Mouse (Mus musculus) embryonic facial prominence, embryonic 10.5 days (tissue): ENCODE results near the gene Slc17a7. TPM values are rescaled to one million over a fixed set of nuclear protein-coding genes. Genes with fewer than 3 reads are reported as not detected.

Source experiments
- DNase-seq: peaks from one replicate; pipeline ENCODE4 v3.0.0-alpha.2; 2017; ENCODE audit warnings: low spot score
- H3K27ac ChIP-seq: fragments of 300-500 bp; sonication (generic); replicated peaks from 2 replicates; pipeline ENCODE4 v1.5.1; 2016; ENCODE audit warnings: mild to moderate bottlenecking
- H3K27me3 ChIP-seq: fragments of 300-500 bp; sonication (generic); replicated peaks from 2 replicates; pipeline ENCODE4 v1.6.1; 2016; ENCODE audit warnings: low read depth, mild to moderate bottlenecking; ENCODE audit not compliant: poor library complexity, severe bottlenecking
- H3K36me3 ChIP-seq: fragments of 300-500 bp; sonication (generic); replicated peaks from 2 replicates; pipeline ENCODE4 v1.6.1; 2016; ENCODE audit warnings: mild to moderate bottlenecking, moderate library complexity
- H3K4me1 ChIP-seq: fragments of 300-500 bp; sonication (generic); 2 replicates; pipeline ENCODE4 v1.6.1; 2016
- H3K4me3 ChIP-seq: fragments of 300-500 bp; sonication (generic); 2 replicates; pipeline ENCODE4 v1.5.1; 2016; ENCODE audit warnings: mild to moderate bottlenecking, moderate library complexity
- H3K9me3 ChIP-seq: fragments of 300-500 bp; sonication (generic); 2 replicates; pipeline ENCODE4 v1.6.1; 2016; ENCODE audit warnings: mild to moderate bottlenecking
- WGBS: fragments of 180-500 bp; shearing (Covaris S2); methylation state at CpG from one replicate; pipeline ENCODE4 v1.1.7; 2016; 5-methylcytosine and 5-hydroxymethylcytosine counted together
- polyA plus RNA-seq: library from polyadenylated mRNA; unstranded; fragments of >200 nt; fragmentation: Nextera tagmentation; extraction: Ambion mirVana; gene quantifications from 2 replicates; pipeline ENCODE4 v1.2.1, GENCODE M21; 2016

Slc17a7 gene
- polyA plus RNA-seq, 1 experiment from 2014 or later: 0.74 TPM

DNA sequence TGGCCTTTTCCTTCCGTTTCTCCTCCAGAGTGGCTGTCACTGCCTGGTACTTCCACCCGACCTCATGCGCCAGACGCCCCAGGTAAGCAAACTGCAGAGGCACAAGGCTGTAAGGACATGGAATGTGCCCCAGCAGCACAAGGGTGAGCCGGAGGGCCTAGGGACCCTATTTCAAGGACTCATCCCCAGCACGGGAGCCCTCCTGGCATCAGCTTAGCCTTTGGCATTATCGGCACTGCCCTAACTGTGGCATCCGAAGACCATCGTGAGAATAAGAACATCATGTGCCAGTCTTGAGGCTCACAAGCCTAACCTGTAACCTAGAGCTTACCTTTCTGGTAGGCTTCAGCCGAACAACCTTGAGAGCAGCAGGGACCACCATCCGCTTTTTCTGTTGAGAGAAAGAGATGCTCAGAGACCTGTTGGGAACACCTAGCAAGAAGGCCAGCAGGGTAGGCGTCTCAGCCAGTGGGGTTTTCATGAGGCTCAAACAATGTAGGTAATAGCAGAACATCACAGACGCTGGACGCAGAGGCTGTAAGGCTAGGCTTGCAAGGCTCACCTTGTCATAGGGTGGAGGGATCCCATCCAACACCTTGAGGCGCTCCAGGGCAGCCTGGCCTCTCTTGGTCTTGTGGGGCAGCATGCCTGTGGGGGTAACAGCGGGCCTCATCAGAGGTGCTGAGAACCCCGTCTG, 37.5 kb upstream of the Slc17a7 start:
- Histone ChIP-seq H3K36me3 (peaks cover 55% of the 10 kb centered on the region), H3K27ac (peak overlapping the region; percentile 100), H3K4me1 (peaks cover 64% of the 10 kb centered on the region), H3K9me3 (no peaks in the 10 kb centered on the region), H3K27me3 (no peaks in the 10 kb centered on the region), H3K4me3 (peak overlapping the region; percentile 88)
- 77% methylated on average over 17 of the region's 17 CpGs for WGBS
- no peak for DNase-seq

DNA sequence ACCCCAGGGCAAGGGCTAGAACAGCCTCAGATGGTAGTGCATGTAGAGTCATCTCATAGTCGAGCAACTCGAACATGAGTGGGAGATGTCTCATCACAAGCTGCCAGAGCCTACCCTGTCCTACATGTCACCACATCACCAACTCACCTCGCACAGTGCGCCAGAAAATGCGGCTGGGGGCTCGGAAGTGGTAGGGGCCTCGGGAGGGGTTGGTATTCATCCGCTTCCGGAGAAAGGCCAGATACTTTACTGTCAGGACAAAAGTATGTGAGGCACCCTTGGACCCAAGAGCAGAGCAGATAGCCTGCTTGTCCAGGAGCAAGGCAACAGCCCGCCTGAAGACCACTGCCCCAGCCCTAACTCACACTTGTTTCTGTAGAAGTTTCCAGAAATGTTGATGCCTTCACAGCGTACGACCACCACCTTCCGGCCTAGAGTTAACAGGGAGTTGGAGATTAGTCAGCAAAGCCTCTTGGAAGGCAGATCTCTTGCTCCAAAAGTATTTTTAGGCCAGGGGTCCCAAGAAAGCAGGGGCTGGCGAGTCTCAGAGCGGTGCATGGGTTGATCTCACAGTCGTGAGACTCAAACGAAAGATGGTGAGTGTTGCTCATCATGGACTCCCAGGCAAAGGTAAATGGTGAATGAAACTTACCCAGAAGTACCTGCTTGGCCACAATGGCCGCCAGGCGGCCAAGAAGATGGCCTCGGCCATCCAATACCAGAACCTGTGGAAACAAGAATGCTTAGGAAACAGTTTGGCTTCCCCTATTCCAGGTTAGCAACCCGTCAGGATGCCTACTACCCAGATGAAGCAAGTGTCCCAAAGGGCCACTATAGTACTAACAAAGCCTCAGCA, 36.7 kb upstream of the Slc17a7 start:
- Histone ChIP-seq H3K27ac (peak overlapping the region; percentile 100), H3K4me3 (peak overlapping the region; percentile 88), H3K27me3 (0 out of 2 replicates have a peak, but pooled peaks cover 2% of the 10 kb centered on the region), H3K9me3 (no peaks in the 10 kb centered on the region), H3K4me1 (peaks cover 57% of the 10 kb centered on the region), H3K36me3 (peaks cover 47% of the 10 kb centered on the region)
- DNase-seq: peak; percentile 49
- WGBS: 50% methylated on average over 21 of the region's 21 CpGs

DNA sequence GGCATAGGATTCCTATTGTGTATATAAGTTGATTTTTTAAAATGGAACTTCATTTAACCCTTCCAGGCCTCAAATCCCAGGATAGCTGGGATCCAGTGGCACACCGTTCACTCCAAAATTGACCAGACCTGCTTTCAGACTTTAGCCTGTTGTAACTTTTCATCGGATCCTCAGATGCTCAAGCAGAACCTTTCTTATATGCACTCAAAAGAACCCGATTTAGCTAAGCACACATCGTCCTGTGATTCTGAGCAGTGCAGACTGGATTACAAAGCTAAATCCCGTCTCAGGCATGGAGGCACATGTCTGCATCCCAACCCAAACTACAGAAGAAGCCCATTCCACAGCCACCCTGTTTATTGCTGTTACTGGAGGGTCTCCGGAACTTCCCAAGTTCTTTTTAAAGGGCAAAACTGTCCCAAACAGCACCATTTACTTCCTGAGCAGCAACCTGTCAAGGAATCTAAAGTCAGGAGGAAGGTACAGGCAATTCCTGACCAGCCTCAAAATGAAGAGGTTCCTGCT, 36.0 kb upstream of the Slc17a7 start:
- Histone ChIP-seq H3K36me3 (peaks cover 40% of the 10 kb centered on the region), H3K9me3 (no peaks in the 10 kb centered on the region), H3K4me1 (peaks cover 52% of the 10 kb centered on the region), H3K4me3 (peak overlapping the region; percentile 88), H3K27me3 (0 out of 2 replicates have a peak, but pooled peaks cover 4% of the 10 kb centered on the region), H3K27ac (peak overlapping the region; percentile 100)
- peak; percentile 30 for DNase-seq
- 2% methylated on average over 6 of the region's 6 CpGs for WGBS

DNA sequence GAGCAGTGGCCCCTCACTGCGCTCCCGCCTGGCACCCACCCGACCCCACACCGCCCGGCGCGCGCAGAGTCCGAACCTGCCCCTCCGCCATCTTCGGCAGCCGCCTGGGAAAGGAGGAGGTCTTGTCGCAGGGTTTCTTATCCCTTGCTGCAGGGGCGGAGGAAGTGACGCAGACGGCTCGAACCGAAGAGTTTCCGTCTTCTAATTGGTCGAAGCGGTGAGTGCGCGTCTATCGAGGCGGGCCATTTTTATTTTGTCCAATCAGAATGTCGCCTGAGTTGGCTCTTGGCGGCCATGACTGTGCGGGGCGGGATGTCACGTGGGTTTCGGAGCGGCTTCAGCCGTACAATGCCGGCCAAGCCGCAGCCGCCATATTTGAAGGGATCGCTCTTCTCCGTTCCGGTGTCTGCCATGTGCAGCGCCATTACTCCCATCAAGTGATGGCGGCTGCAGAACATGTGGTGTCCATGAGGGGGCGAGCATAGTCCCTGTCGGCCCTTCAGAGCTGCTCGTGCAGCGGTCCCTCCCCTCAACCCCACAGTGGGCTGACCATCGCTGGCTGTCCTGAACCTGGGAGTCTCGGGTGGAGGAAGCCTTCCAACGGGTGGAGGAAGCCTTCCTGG, 35.0 kb upstream of the Slc17a7 start, which contains the start of gene Rpl13a:
Gene Rpl13a, minus strand, starts transcription at position 138 of the 623 bp plus-strand sequence.
- 0 out of 2 replicates have a peak, but pooled peaks cover 4% of the 10 kb centered on the region for H3K27me3 ChIP-seq
- H3K4me1 ChIP-seq: peaks cover 48% of the 10 kb centered on the region
- H3K27ac ChIP-seq: peak within 1 kb of the TSS; percentile 100
- under 1% methylated on average over 48 of the region's 48 CpGs for WGBS
- H3K36me3 ChIP-seq: peaks cover 31% of the 10 kb centered on the region
- peak; percentile 98 for DNase-seq
- H3K4me3 ChIP-seq: peak within 1 kb of the TSS; percentile 88
- no peaks in the 10 kb centered on the region for H3K9me3 ChIP-seq

DNA sequence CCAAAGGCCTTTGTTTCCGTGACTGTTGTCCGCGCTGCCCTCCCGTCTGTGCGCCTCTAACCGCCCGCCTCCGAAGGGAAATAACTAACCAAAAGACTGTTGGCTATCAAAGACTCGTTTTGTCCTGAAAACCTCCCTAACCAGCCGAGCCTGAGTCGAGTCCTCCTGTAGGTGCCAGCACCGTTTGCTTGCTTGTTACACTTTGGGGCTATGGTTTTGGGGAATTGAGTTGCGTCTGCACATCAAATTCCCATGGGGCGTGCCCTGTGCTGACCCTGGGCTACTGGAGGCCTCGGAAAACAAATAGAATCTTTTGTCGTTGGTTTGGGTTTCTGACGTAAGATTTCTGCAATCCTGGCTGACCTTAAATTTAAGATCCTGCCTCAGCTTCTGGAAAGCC, 34.4 kb upstream of the Slc17a7 start:
- H3K9me3 ChIP-seq: no peaks in the 10 kb centered on the region
- H3K27me3 ChIP-seq: peaks cover 5% of the 10 kb centered on the region; the same call in 1 of the 2 replicates
- peaks cover 31% of the 10 kb centered on the region for H3K36me3 ChIP-seq
- peak overlapping the region; percentile 88 for H3K4me3 ChIP-seq
- peak overlapping the region; percentile 100 for H3K27ac ChIP-seq
- DNase-seq: peak; percentile 80
- peaks cover 53% of the 10 kb centered on the region for H3K4me1 ChIP-seq
- WGBS: under 1% methylated on average over 17 of the region's 17 CpGs

DNA sequence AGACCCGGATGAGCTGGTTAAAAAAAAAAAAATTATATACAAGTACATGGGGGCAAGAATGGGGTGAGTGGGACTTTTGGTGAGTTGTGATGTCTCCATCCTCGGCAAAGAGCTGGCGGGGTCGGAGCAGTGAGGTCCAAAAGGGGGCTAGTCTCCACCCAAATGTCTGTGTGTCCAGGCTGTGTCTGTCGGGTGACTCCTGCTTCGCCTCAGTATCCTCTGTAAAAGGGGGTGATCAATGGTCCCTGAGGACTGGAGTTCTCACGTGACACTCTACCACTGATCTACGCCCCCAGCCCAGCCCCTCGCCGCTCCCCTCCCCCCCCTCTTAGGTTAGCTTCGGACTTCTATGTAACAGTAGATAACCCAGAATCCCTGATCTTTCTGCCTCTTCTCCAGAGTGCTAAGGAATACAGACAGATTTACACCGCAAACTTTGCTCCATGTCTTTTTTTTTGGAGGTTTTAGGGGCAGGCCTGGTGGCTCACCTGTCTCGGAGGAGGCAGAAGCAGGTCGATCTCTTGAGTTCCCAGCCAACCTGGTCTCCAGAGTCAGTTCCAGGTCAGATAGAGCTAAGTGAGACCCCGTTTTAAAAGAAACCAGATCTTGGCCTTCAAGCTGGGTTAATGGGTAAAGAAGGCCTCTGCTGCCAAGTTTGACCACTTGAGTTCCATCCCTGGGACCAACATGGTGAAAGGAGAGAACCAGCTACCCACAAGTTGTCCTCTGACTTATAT, 33.8 kb upstream of the Slc17a7 start:
- DNase-seq: peak; percentile 36
- peak overlapping the region; percentile 100 for H3K27ac ChIP-seq
- H3K9me3 ChIP-seq: no peaks in the 10 kb centered on the region
- H3K4me1 ChIP-seq: peaks cover 53% of the 10 kb centered on the region
- H3K4me3 ChIP-seq: peak overlapping the region; percentile 88
- WGBS: 56% methylated on average over 15 of the region's 15 CpGs
- H3K27me3 ChIP-seq: peaks cover 12% of the 10 kb centered on the region
- H3K36me3 ChIP-seq: peaks cover 30% of the 10 kb centered on the region

DNA sequence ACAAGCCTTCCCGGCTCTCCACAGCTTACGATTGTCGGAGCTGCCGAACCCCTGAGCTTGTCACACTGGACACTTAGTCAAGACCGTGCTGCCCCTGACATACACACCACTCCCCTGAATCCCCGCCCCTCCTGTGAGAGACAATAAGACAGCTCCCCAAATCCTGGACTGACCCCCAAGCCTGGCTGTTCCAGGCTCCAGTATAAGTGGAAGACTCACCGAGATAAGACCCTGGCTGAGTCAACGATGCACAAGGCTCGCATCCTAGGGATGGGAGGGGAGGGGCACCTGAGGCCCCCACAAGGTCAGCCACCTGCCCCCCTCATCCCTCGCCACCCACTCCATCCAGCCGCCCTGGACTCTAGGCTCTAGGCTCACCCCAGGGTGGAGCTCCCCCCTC, 31.9 kb upstream of the Slc17a7 start:
- H3K36me3 ChIP-seq: peaks cover 11% of the 10 kb centered on the region
- no peaks in the 10 kb centered on the region for H3K9me3 ChIP-seq
- no peak for DNase-seq
- 82% methylated on average over 11 of the region's 11 CpGs for WGBS
- H3K27ac ChIP-seq: 0 out of 2 replicates have a peak overlapping the region, but pooled peaks have one; percentile 37
- H3K27me3 ChIP-seq: peaks cover 29% of the 10 kb centered on the region
- H3K4me1 ChIP-seq: peaks cover 42% of the 10 kb centered on the region
- H3K4me3 ChIP-seq: peak overlapping the region; percentile 28; the same call in 1 of the 2 replicates

DNA sequence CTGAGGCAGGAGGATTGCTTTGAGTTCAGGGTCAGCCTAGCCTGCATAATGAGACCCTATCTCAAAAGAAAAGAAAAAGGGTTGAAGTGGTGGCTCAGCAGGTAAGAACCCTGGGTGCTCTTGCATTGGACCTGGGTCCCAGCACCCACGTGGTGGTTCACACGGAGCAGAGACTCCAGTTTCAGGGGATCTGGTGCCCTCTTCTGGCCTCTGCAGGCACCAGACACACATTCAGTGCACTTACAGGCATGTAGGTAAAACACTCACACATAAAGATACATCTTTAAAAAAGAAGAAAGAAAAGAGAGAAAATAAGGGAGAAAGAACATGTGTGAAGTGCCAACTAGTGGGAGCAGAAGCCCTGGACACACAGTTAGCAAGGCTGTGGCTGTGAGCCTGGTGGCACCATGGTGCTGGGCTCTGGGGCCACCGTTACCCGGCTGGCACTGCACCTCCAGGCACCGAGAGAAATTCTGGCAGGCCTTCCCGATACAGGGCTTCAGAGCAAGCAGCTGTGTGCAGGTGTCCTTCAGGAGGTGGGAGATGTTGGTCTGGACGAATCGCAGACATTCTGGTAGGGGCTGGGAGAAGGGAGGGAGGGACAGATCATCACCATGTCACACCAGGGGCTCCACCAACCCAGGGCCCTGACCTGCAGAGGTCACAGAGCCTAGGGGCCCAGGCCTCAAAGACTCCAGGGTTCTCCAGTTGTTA, 30.1 kb upstream of the Slc17a7 start:
- no peaks in the 10 kb centered on the region for H3K36me3 ChIP-seq
- H3K4me1 ChIP-seq: peaks cover 35% of the 10 kb centered on the region
- H3K4me3 ChIP-seq: no peak overlapping the region
- 75% methylated on average over 8 of the region's 8 CpGs for WGBS
- DNase-seq: no peak
- no peaks in the 10 kb centered on the region for H3K9me3 ChIP-seq
- H3K27ac ChIP-seq: no peak overlapping the region; the same call in 1 of the 2 replicates
- peaks cover 37% of the 10 kb centered on the region for H3K27me3 ChIP-seq

DNA sequence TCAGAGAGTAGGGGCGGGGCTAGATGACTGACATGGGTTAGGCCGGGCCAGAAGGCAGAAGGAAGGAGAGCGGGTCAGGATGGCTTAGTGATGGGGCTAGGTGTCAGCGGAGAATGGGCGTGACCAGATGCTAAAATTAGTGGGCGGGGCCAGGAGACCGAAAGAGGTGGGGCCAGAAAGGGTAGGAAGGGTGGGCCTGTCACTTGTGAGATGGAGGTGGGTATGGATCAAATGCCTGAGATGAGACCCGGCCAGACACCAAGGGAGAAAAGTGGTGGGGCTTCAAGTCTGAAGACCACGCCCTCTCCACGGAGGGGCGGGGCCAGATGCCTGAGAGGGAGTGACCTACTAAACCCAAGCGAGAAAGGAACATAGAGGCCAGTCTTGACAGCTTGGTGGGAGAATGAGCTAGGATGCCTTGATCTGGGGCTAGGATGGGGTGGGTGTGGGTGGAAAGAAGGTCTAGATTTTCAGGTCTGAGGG, 29.2 kb upstream of the Slc17a7 start:
- Histone ChIP-seq H3K4me1 (peaks cover 31% of the 10 kb centered on the region), H3K36me3 (no peaks in the 10 kb centered on the region), H3K4me3 (peak overlapping the region; percentile 63; the same call in 1 of the 2 replicates), H3K27me3 (peaks cover 37% of the 10 kb centered on the region), H3K9me3 (no peaks in the 10 kb centered on the region), H3K27ac (no peak overlapping the region)
- whole genome bisulfite sequencing: 5% methylated on average over 12 of the region's 12 CpGs
- peak; percentile 48 for DNase-seq

DNA sequence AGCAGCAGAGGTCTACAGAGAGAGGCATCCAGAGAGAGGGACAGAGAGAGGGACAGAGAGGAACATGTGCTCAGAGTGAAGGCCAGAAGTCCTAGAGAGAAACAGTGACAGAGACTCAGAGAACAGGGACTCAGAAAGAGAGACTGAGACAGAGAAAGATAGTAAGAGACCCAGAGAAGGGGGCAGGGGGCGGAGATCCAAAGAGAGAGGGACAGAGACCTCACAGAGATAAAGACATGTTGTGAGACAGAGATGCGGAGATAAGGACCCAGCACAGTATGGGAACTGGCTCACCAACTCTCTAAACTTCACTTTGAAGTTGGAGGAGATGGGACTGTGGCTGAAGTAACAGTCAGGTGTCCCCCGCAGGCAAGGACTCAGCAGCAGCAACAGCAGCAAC, 28.4 kb upstream of the Slc17a7 start:
- H3K27ac ChIP-seq: 0 out of 2 replicates have a peak overlapping the region, but pooled peaks have one; percentile 63
- peaks cover 37% of the 10 kb centered on the region for H3K27me3 ChIP-seq
- WGBS: 78% methylated on average over 3 of the region's 3 CpGs
- H3K36me3 ChIP-seq: no peaks in the 10 kb centered on the region; the same call in 1 of the 2 replicates
- H3K4me1 ChIP-seq: peaks cover 27% of the 10 kb centered on the region
- H3K9me3 ChIP-seq: no peaks in the 10 kb centered on the region
- DNase-seq: no peak
- H3K4me3 ChIP-seq: peak overlapping the region; percentile 63

DNA sequence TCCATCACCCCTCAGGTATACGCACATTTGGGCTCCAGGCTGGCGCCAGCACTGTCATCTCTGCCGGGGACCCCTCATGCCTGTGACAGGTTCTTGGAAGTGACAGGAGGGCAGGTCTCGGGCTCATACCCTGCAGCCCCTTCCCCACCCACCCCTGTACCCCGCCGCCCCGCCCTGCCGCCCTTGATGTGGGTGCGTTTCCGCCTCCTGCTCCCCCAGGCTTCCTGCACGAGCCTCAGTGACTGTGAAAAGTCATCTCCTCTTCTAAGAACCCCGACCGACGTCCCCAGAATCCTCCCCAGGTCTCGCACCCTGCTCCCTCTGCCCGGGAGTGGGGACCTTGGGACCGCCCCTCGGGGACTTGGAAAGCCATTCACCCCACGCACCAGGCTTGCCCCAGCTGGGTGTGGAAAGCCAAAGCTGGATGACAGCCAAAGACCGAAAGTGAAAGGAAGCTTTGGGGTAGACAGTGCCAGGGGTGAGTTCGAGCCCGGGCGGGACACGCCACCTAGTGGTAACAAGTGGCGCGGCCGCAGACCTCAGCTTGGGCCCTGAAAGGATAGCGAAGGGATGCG, 27.7 kb upstream of the Slc17a7 start, which contains the start of the genes Gm45713 and Flt3l:
Gene Gm45713, minus strand, starts transcription at position 239 of the 575 bp plus-strand sequence.
Gene Flt3l, minus strand, starts transcription at position 440 of the 575 bp plus-strand sequence.
- H3K27me3 ChIP-seq: peaks cover 37% of the 10 kb centered on the region
- 5% methylated on average over 29 of the region's 29 CpGs for WGBS
- H3K27ac ChIP-seq: peak within 1 kb of the TSS; percentile 63
- peaks cover 27% of the 10 kb centered on the region for H3K4me1 ChIP-seq
- H3K36me3 ChIP-seq: no peaks in the 10 kb centered on the region; the same call in 1 of the 2 replicates
- DNase-seq: peak; percentile 86
- H3K9me3 ChIP-seq: no peaks in the 10 kb centered on the region
- peak within 1 kb of the TSS; percentile 63 for H3K4me3 ChIP-seq
